Mouse (Mus musculus) adrenal gland, postnatal 10 days (tissue): ENCODE measurements around the gene Tmem63b. TPM values are rescaled to one million over a fixed set of nuclear protein-coding genes. Genes with fewer than 3 reads are reported as not detected.

ENCODE experiments used
- DNase-seq: peaks from one replicate; pipeline ENCODE4 v3.0.0; 2021; ENCODE audit warnings: mixed read lengths
- long read RNA-seq, 2 experiments: library from polyadenylated mRNA; stranded (forward); transcript quantifications; one replicate each; pipeline ENCODE4 v2.0.0; 2021
- total RNA-seq, 2 experiments: library from RNA; stranded (reverse); gene quantifications; 2 replicates each; pipeline ENCODE4 v1.2.3; 2021

The Tmem63b gene
- 10 to 100 TPM; 44.9 to 56.8 TPM for total RNA-seq
- long read RNA-seq, experiment 1, transcript Tmem63b-201 (24 exons, 3,284 nt): major isoform, 7 of 27 reads
- long read RNA-seq, experiment 1, partial matches to known transcripts: 13 of 27 reads
- long read RNA-seq, experiment 1, other reads (novel, unspliced or antisense): 7 of 27 reads
- long read RNA-seq, experiment 2, transcript Tmem63b-201 (24 exons, 3,284 nt): major isoform, 10 of 17 reads
- long read RNA-seq, experiment 2, partial matches to known transcripts: 4 of 17 reads
- long read RNA-seq, experiment 2, other reads (novel, unspliced or antisense): 3 of 17 reads

- DNase-seq: no peak
Measured at GRCm38 (mm10) chr17:45686716-45687115, at the start of gene Tmem63b. TSS of gene Tmem63b (minus strand) at chr17:45686905.

- peak; percentile 92 for DNase-seq
Measured at GRCm38 (mm10) chr17:45735382-45736310, 48.9 kb upstream of the Tmem63b start.

- peak; percentile 49 for DNase-seq
Measured at GRCm38 (mm10) chr17:45734881-45735280, 48.2 kb upstream of the Tmem63b start.

- no peak for DNase-seq
Measured at GRCm38 (mm10) chr17:45734333-45734732, 47.6 kb upstream of the Tmem63b start.

GRCm38 (mm10) chr17:45733735-45734301 lies 47.1 kb upstream of the Tmem63b start, which contains the start of gene 1600014C23Rik:
TSS of gene 1600014C23Rik (minus strand) at chr17:45733844.
- peak; percentile 83 for DNase-seq

GRCm38 (mm10) chr17:45733038-45733734 lies 46.5 kb upstream of the Tmem63b start:
- DNase-seq: no peak

- DNase-seq: peak; percentile 91
Measured at GRCm38 (mm10) chr17:45731172-45731864, 44.6 kb upstream of the Tmem63b start.

- no peak for DNase-seq
Measured at GRCm38 (mm10) chr17:45730696-45731095, 44.0 kb upstream of the Tmem63b start.

GRCm38 (mm10) chr17:45729387-45729786 lies 42.7 kb upstream of the Tmem63b start:
- no peak for DNase-seq

GRCm38 (mm10) chr17:45727983-45728723 lies 41.4 kb upstream of the Tmem63b start:
- DNase-seq: no peak

GRCm38 (mm10) chr17:45727481-45727880 lies 40.8 kb upstream of the Tmem63b start:
- DNase-seq: no peak

- no peak for DNase-seq
Measured at GRCm38 (mm10) chr17:45726249-45726648, 39.5 kb upstream of the Tmem63b start.

- no peak for DNase-seq
Measured at GRCm38 (mm10) chr17:45724574-45724921, 37.8 kb upstream of the Tmem63b start.

GRCm38 (mm10) chr17:45723732-45724573 lies 37.2 kb upstream of the Tmem63b start:
- DNase-seq: peak; percentile 89

GRCm38 (mm10) chr17:45718323-45718722 lies 31.6 kb upstream of the Tmem63b start:
- DNase-seq: peak; percentile 84

- DNase-seq: no peak
Measured at GRCm38 (mm10) chr17:45711525-45711924, 24.8 kb upstream of the Tmem63b start.

- DNase-seq: no peak
Measured at GRCm38 (mm10) chr17:45710407-45710806, 23.7 kb upstream of the Tmem63b start.

- no peak for DNase-seq
Measured at GRCm38 (mm10) chr17:45709829-45710228, 23.1 kb upstream of the Tmem63b start.

GRCm38 (mm10) chr17:45708179-45708578 lies 21.5 kb upstream of the Tmem63b start:
- DNase-seq: no peak

- no peak for DNase-seq
Measured at GRCm38 (mm10) chr17:45707376-45707775, 20.7 kb upstream of the Tmem63b start.
